Mouse (Mus musculus) forebrain, postnatal 0 days (tissue): ENCODE measurements at regions not wholly inside any gene's neighbourhood (a gene's known extent, or its start where the extent isn't known, plus 50 kb on each side); places are given as distances from the start of the nearest gene placed in this dataset.

Experiments
- ATAC-seq: fragments of 200-750 bp; cut with Nextera tagmentation; 2 replicates; pipeline ENCODE4 v1.8.0; 2017; ENCODE audit warnings: mild to moderate bottlenecking, moderate library complexity
- DNase-seq: peaks from one replicate; pipeline ENCODE4 v3.0.0-alpha.2; 2015
- H3K27ac ChIP-seq: fragments of 300-500 bp; sonication (generic); 2 replicates; pipeline ENCODE4 v1.5.1; 2014; ENCODE audit warnings: low read depth, mild to moderate bottlenecking, antibody characterized with exemption, low read length, moderate library complexity, mixed read lengths
- H3K27me3 ChIP-seq: fragments of 300-500 bp; sonication (generic); 2 replicates; pipeline ENCODE4 v1.6.1; 2014; ENCODE audit warnings: mild to moderate bottlenecking, low read length, mixed read lengths; ENCODE audit not compliant: insufficient read depth
- H3K36me3 ChIP-seq: fragments of 300-500 bp; sonication (generic); 2 replicates; pipeline ENCODE4 v1.6.1; 2014; ENCODE audit warnings: mild to moderate bottlenecking, moderate library complexity; ENCODE audit not compliant: insufficient read depth
- H3K4me1 ChIP-seq: fragments of 300-500 bp; sonication (generic); 2 replicates; pipeline ENCODE4 v1.6.1; 2014; ENCODE audit warnings: antibody characterized with exemption; ENCODE audit not compliant: insufficient read depth
- H3K4me2 ChIP-seq: fragments of 300-500 bp; sonication (generic); 2 replicates; pipeline ENCODE4 v1.6.1; 2014; ENCODE audit warnings: low read depth, mild to moderate bottlenecking, moderate library complexity
- H3K4me3 ChIP-seq: fragments of 300-500 bp; sonication (generic); 2 replicates; pipeline ENCODE4 v1.5.1; 2014; ENCODE audit warnings: low read depth, low read length, mixed read lengths
- H3K9ac ChIP-seq: fragments of 300-500 bp; sonication (generic); 2 replicates; pipeline ENCODE4 v1.6.1; 2014; ENCODE audit warnings: mild to moderate bottlenecking
- H3K9me3 ChIP-seq: fragments of 300-500 bp; sonication (generic); 2 replicates; pipeline ENCODE4 v1.6.1; 2016; ENCODE audit warnings: low read length
- CTCF ChIP-seq: sonication (generic); IDR thresholded peaks from 2 replicates; pipeline ENCODE4 v1.5.1; 2016; ENCODE audit warnings: antibody characterized with exemption, control low read depth, low read depth
- WGBS: fragments of 180-500 bp; shearing (Covaris S2); extraction: QIAGEN DNeasy Blood & Tissue Kit; methylation state at CpG from one replicate; pipeline ENCODE4 v1.1.7; 2014; 5-methylcytosine and 5-hydroxymethylcytosine counted together

DNA sequence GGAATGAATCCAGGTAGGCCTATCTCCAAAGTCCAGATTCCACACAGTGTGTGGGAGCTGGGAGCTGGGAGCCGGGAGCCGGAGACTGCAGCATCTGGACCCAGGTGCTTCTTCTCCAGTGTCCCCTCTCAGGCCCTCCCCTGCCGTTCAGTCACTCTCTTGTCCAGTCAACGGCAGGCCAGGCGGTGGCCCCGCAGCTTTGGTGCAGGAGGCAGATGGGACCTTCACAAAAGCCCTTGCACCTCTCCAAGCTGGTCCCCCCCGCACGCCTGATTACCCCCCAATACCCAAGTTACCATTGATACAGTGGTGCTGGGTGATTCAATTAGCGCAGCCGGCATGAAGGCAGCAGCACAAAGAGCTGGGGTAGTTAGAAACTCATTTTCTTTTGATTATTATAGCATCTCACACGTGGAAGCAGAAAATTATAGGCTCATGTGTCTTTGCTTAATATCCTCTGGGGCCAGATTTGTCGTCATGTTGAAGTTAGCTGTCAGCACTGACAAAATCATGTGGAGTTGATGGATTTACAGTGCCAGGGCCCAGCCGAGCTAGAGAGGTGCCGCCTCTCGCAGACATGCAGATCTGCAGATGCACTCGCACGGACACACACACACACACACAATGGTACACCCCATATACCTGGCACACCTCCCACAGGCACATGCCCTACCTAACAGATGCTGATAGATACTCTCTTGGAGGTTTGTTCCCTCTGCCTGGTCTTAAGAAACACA is 53.6 kb upstream of the Lhx1 start:
- WGBS: 20% methylated on average over 17 of the region's 17 CpGs
- TF ChIP-seq CTCF: no peak
- H3K4me3 ChIP-seq: no peak overlapping the region
- H3K36me3 ChIP-seq: no peaks in the 10 kb centered on the region
- H3K9ac ChIP-seq: no peak overlapping the region
- H3K4me1 ChIP-seq: no peaks in the 10 kb centered on the region
- H3K4me2 ChIP-seq: no peak overlapping the region
- DNase-seq (no peak), ATAC-seq (peak; percentile 25; the same call in 1 of the 2 replicates)
- no peaks in the 10 kb centered on the region for H3K9me3 ChIP-seq
- H3K27ac ChIP-seq: no peak overlapping the region
- peaks cover 9% of the 10 kb centered on the region; the same call in 1 of the 2 replicates for H3K27me3 ChIP-seq
